Mouse (Mus musculus): Measurements from ENCODE around the gene Runx1. TPM values are rescaled to one million over a fixed set of nuclear protein-coding genes. Genes with fewer than 3 reads are reported as not detected.

Runx1 gene
- polyA plus RNA-seq, 2 experiments, result 3.0 to 4.4 TPM

- WGBS (ENCODE audit: insufficient replicate concordance), result 62% methylated on average over 6 of the region's 6 CpGs
- Histone ChIP-seq H3K27ac (no peak overlapping the region), H3K9me3 (ENCODE audit: control insufficient read depth, low read length) (no peaks in the 10 kb centered on the region), H3K4me3 (ENCODE audit: insufficient read depth in 1 of 2, low read depth in 2 of 2, low read length in 2 of 2) (no peak overlapping the region), H3K36me3 (replicated peaks; ENCODE audit: control insufficient read depth, insufficient read depth, low read depth) (no peaks in the 10 kb centered on the region), H3K27me3 (ENCODE audit: control insufficient read depth, insufficient read depth, low read length) (no peaks in the 10 kb centered on the region), H3K4me2 (ENCODE audit: low read depth) (no peak overlapping the region), H3K4me1 (replicated peaks; ENCODE audit: control insufficient read depth in 2 of 2, insufficient read depth in 2 of 2, low read length in 1 of 2) (no peaks in the 10 kb centered on the region), H3K9ac (replicated peaks) (no peak overlapping the region)
- TF ChIP-seq EP300 (IDR thresholded peaks at IDR 0.05; ENCODE audit: low read depth) (no peak), CTCF (IDR thresholded peaks at IDR 0.05; ENCODE audit: low read depth) (no peak)
- ATAC-seq (ENCODE audit: insufficient read depth) (no peak), DNase-seq (ENCODE audit: low read depth in 3 of 3, low spot score in 3 of 3) (no peak)
These were observed 233.7 kb downstream of the Runx1 start for GRCm38 (mm10) chr16:92592207-92592606.

- Histone ChIP-seq H3K9me3 (ENCODE audit: control insufficient read depth, low read length) (no peaks in the 10 kb centered on the region), H3K4me3 (ENCODE audit: insufficient read depth in 1 of 2, low read depth in 2 of 2, low read length in 2 of 2) (no peak overlapping the region), H3K27ac (no peak overlapping the region), H3K9ac (replicated peaks) (no peak overlapping the region), H3K4me1 (replicated peaks; ENCODE audit: control insufficient read depth in 2 of 2, insufficient read depth in 2 of 2, low read length in 1 of 2) (no peaks in the 10 kb centered on the region), H3K27me3 (ENCODE audit: control insufficient read depth, insufficient read depth, low read length) (no peaks in the 10 kb centered on the region), H3K36me3 (replicated peaks; ENCODE audit: control insufficient read depth, insufficient read depth, low read depth) (no peaks in the 10 kb centered on the region), H3K4me2 (ENCODE audit: low read depth) (no peak overlapping the region)
- 73% methylated on average over 6 of the region's 6 CpGs for WGBS (ENCODE audit: insufficient replicate concordance)
- TF ChIP-seq EP300 (IDR thresholded peaks at IDR 0.05; ENCODE audit: low read depth) (no peak), CTCF (IDR thresholded peaks at IDR 0.05; ENCODE audit: low read depth) (no peak)
- DNase-seq (ENCODE audit: low read depth in 3 of 3, low spot score in 3 of 3), result no peak
- no peak for ATAC-seq (ENCODE audit: insufficient read depth)
These were observed 234.2 kb downstream of the Runx1 start for GRCm38 (mm10) chr16:92591783-92592182.

- Histone ChIP-seq H3K9me3 (ENCODE audit: control insufficient read depth, low read length) (no peaks in the 10 kb centered on the region), H3K4me3 (ENCODE audit: insufficient read depth in 1 of 2, low read depth in 2 of 2, low read length in 2 of 2) (no peak overlapping the region), H3K4me2 (ENCODE audit: low read depth) (no peak overlapping the region), H3K36me3 (replicated peaks; ENCODE audit: control insufficient read depth, insufficient read depth, low read depth) (no peaks in the 10 kb centered on the region), H3K4me1 (replicated peaks; ENCODE audit: control insufficient read depth in 2 of 2, insufficient read depth in 2 of 2, low read length in 1 of 2) (no peaks in the 10 kb centered on the region), H3K27me3 (ENCODE audit: control insufficient read depth, insufficient read depth, low read length) (no peaks in the 10 kb centered on the region), H3K9ac (replicated peaks) (no peak overlapping the region), H3K27ac (no peak overlapping the region)
- WGBS (ENCODE audit: insufficient replicate concordance), result 67% methylated on average over 4 of the region's 4 CpGs
- ATAC-seq (ENCODE audit: insufficient read depth) (no peak), DNase-seq (ENCODE audit: low read depth in 3 of 3, low spot score in 3 of 3) (no peak)
- TF ChIP-seq EP300 (IDR thresholded peaks at IDR 0.05; ENCODE audit: low read depth) (no peak), CTCF (IDR thresholded peaks at IDR 0.05; ENCODE audit: low read depth) (no peak)
These were observed 238.1 kb downstream of the Runx1 start for GRCm38 (mm10) chr16:92587836-92588235.

GRCm38 (mm10) chr16:92581767-92582166 is 244.2 kb downstream of the Runx1 start:
- Histone ChIP-seq H3K4me2 (ENCODE audit: low read depth) (no peak overlapping the region), H3K27ac (no peak overlapping the region), H3K9ac (replicated peaks) (no peak overlapping the region), H3K9me3 (ENCODE audit: control insufficient read depth, low read length) (no peaks in the 10 kb centered on the region), H3K27me3 (ENCODE audit: control insufficient read depth, insufficient read depth, low read length) (no peaks in the 10 kb centered on the region), H3K4me1 (replicated peaks; ENCODE audit: control insufficient read depth in 2 of 2, insufficient read depth in 2 of 2, low read length in 1 of 2) (no peaks in the 10 kb centered on the region), H3K4me3 (ENCODE audit: insufficient read depth in 1 of 2, low read depth in 2 of 2, low read length in 2 of 2) (no peak overlapping the region), H3K36me3 (replicated peaks; ENCODE audit: control insufficient read depth, insufficient read depth, low read depth) (no peaks in the 10 kb centered on the region)
- no peak for DNase-seq (ENCODE audit: low read depth in 3 of 3, low spot score in 3 of 3)
- 65% methylated on average over 10 of the region's 10 CpGs for WGBS (ENCODE audit: insufficient replicate concordance)
- TF ChIP-seq EP300 (IDR thresholded peaks at IDR 0.05; ENCODE audit: low read depth) (no peak), CTCF (IDR thresholded peaks at IDR 0.05; ENCODE audit: low read depth) (no peak)
- ATAC-seq (ENCODE audit: insufficient read depth), result no peak

- WGBS (ENCODE audit: insufficient replicate concordance), result 65% methylated on average over 10 of the region's 10 CpGs
These were observed 245.0 kb downstream of the Runx1 start for GRCm38 (mm10) chr16:92580981-92581380.

More at GRCm38 (mm10) chr16:92580981-92581380, 245.0 kb downstream of the Runx1 start:
- H3K4me1 ChIP-seq (replicated peaks; ENCODE audit: control insufficient read depth in 2 of 2, insufficient read depth in 2 of 2, low read length in 1 of 2), result no peaks in the 10 kb centered on the region
- H3K4me3 ChIP-seq (ENCODE audit: insufficient read depth in 1 of 2, low read depth in 2 of 2, low read length in 2 of 2), result no peak overlapping the region
- TF ChIP-seq EP300 (IDR thresholded peaks at IDR 0.05; ENCODE audit: low read depth) (no peak), CTCF (IDR thresholded peaks at IDR 0.05; ENCODE audit: low read depth) (no peak)
- no peak overlapping the region for H3K9ac ChIP-seq (replicated peaks)
- H3K9me3 ChIP-seq (ENCODE audit: control insufficient read depth, low read length), result no peaks in the 10 kb centered on the region
- DNase-seq (ENCODE audit: low read depth in 3 of 3, low spot score in 3 of 3) (no peak), ATAC-seq (ENCODE audit: insufficient read depth) (no peak)
- no peaks in the 10 kb centered on the region for H3K36me3 ChIP-seq (replicated peaks; ENCODE audit: control insufficient read depth, insufficient read depth, low read depth)
- H3K27ac ChIP-seq, result no peak overlapping the region
- H3K4me2 ChIP-seq (ENCODE audit: low read depth), result no peak overlapping the region
- no peaks in the 10 kb centered on the region for H3K27me3 ChIP-seq (ENCODE audit: control insufficient read depth, insufficient read depth, low read length)

All from liver, embryonic 14.5 days (tissue).